Mouse (Mus musculus): ENCODE data around the gene Lpp. TPM values are rescaled to one million over a fixed set of nuclear protein-coding genes. Genes with fewer than 3 reads are reported as not detected.

Gene Lpp
- polyA plus RNA-seq, 1 experiment from 2014 or later, result 4.8 TPM

DNA sequence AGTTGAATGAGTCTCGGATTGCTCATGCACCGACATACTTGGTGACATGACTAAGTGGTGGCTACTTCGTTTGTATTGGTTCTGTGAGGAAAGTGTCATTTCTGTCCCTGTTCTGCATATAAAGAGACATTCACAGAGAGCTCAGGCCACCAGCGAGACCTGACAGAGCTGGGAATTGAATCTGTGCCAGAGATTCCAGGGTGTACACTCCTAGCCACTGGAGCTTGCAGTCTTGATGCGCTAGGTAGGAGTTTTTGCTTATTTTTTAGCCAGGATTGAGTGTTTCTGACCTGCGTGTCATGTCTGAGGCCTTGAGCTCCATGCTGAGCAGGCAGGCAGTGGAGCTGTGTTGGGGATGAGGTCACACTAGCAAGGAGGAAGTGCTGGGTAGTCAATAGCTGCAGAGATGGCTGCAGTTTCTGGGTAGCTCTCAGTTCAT lies 41.8 kb downstream of the Lpp start:
- no peaks in the 10 kb centered on the region for H3K9me3 ChIP-seq (replicated peaks; ENCODE audit: control insufficient read depth, low read length)
- DNase-seq (ENCODE audit: low spot score), result peak; percentile 45
- ATAC-seq, result peak; percentile 27; the same call in 1 of the 2 replicates
- 55% methylated on average over 6 of the region's 6 CpGs for WGBS
- peaks cover 17% of the 10 kb centered on the region for H3K4me1 ChIP-seq (ENCODE audit: control insufficient read depth, insufficient read depth, low read length)
- no peak overlapping the region for H3K9ac ChIP-seq (ENCODE audit: low read length)
- no peak overlapping the region for H3K4me2 ChIP-seq (ENCODE audit: low read length)
- H3K27me3 ChIP-seq (replicated peaks; ENCODE audit: control insufficient read depth, insufficient read depth, low read length), result no peaks in the 10 kb centered on the region
- H3K27ac ChIP-seq (ENCODE audit: low read depth, low read length), result no peak overlapping the region
- no peaks in the 10 kb centered on the region for H3K36me3 ChIP-seq (ENCODE audit: control insufficient read depth, insufficient read depth, low read length)
- H3K4me3 ChIP-seq (ENCODE audit: low read depth, low read length), result no peak overlapping the region

DNA sequence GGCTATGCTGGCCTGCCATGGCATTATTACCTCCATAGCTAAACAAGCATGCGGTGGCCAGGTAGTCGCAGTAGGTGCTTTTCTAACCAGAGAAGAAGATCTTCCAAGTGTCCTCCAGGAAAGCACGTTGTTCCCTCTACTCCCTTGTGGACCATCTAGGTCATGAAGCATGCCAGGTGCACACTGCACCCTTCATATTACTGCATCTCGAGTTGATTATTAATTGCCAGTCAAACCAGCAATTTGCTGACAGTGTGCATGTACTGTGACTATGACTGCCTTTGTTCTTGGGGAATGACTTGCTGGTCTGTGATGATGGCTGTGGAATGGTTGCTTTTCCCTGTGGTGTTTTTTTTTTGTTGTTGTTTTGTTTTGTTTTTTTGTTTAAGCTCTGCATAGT lies 45.1 kb downstream of the Lpp start:
- peaks cover 25% of the 10 kb centered on the region for H3K4me1 ChIP-seq (ENCODE audit: control insufficient read depth, insufficient read depth, low read length)
- no peak for ATAC-seq

DNA sequence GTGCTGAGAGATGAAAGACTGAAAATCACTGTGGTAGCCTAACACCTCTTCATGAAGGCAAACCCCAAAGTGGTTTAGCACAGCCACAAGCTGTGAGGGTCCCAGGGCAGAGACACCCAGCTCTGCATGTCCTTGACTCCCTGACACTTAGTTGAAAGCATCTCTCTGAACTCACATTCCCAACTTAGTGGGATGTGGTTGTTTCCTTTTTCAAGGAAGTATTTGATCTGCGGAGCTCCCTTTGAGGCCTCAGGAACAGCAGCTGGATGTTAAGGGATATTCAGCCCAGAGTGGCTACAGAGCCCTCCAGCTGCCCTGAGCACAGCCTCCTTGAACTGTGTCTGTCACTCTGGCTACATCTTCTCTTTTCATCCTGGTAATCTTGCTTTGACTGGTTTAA lies 48.0 kb downstream of the Lpp start:
- 67% methylated on average over 1 of the region's 1 CpGs for WGBS
- Histone ChIP-seq H3K4me3 (ENCODE audit: low read depth, low read length) (no peak overlapping the region), H3K9me3 (replicated peaks; ENCODE audit: control insufficient read depth, low read length) (no peaks in the 10 kb centered on the region), H3K4me2 (ENCODE audit: low read length) (no peak overlapping the region), H3K4me1 (ENCODE audit: control insufficient read depth, insufficient read depth, low read length) (peaks cover 12% of the 10 kb centered on the region; the same call in 1 of the 2 replicates), H3K27ac (ENCODE audit: low read depth, low read length) (no peak overlapping the region), H3K27me3 (replicated peaks; ENCODE audit: control insufficient read depth, insufficient read depth, low read length) (no peaks in the 10 kb centered on the region), H3K36me3 (ENCODE audit: control insufficient read depth, insufficient read depth, low read length) (no peaks in the 10 kb centered on the region), H3K9ac (ENCODE audit: low read length) (no peak overlapping the region)
- DNase-seq (ENCODE audit: low spot score) (no peak), ATAC-seq (peak; percentile 27; the same call in 1 of the 2 replicates)

More for the DNA sequence above, 45.1 kb downstream of the Lpp start:
- H3K4me3 ChIP-seq (ENCODE audit: low read depth, low read length), result no peak overlapping the region
- no peak overlapping the region for H3K27ac ChIP-seq (ENCODE audit: low read depth, low read length)
- no peaks in the 10 kb centered on the region for H3K9me3 ChIP-seq (replicated peaks; ENCODE audit: control insufficient read depth, low read length)
- 86% methylated on average over 4 of the region's 4 CpGs for WGBS
- no peak for DNase-seq (ENCODE audit: low spot score)
- no peak overlapping the region for H3K9ac ChIP-seq (ENCODE audit: low read length)
- H3K27me3 ChIP-seq (replicated peaks; ENCODE audit: control insufficient read depth, insufficient read depth, low read length), result no peaks in the 10 kb centered on the region
- no peak overlapping the region for H3K4me2 ChIP-seq (ENCODE audit: low read length)
- no peaks in the 10 kb centered on the region for H3K36me3 ChIP-seq (ENCODE audit: control insufficient read depth, insufficient read depth, low read length)

DNA sequence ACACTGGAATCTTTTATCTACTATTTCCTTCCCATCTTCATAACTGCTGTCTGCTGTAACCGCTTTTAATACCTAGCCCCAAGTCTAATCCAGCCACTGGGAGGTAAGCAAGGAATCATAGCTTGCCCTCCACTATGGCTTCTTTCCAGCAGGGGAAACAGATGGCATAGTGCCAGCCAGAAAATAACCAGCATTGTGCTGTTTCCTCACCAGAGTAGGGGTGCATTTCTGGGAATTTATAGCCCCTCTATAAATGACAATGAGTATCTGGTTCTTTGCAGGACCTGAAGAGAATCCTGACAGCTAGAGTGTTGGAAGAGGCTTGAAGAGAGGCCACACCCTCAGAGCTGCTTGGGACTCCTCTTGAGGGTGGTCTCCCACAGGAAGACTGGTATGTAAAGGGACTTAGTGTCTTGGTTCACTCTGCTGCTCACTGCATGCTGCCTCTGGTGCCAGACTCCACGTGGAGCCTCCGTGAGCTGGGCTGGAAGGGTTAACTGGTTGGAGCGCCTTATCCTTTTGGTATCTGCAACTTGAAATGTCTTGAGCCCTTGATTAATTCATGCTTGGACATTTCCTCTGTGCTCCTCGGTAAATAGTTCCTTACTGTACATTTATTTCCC lies 49.3 kb downstream of the Lpp start:
- peaks cover 10% of the 10 kb centered on the region; the same call in 1 of the 2 replicates for H3K4me1 ChIP-seq (ENCODE audit: control insufficient read depth, insufficient read depth, low read length)
- WGBS, result 60% methylated on average over 5 of the region's 5 CpGs
- ATAC-seq (0 out of 2 replicates have a peak, but pooled peaks have one; percentile 27), DNase-seq (ENCODE audit: low spot score) (peak; percentile 34)
- H3K27me3 ChIP-seq (replicated peaks; ENCODE audit: control insufficient read depth, insufficient read depth, low read length), result no peaks in the 10 kb centered on the region
- H3K36me3 ChIP-seq (ENCODE audit: control insufficient read depth, insufficient read depth, low read length), result no peaks in the 10 kb centered on the region
- no peak overlapping the region for H3K9ac ChIP-seq (ENCODE audit: low read length)
- no peak overlapping the region for H3K4me2 ChIP-seq (ENCODE audit: low read length)
- H3K9me3 ChIP-seq (replicated peaks; ENCODE audit: control insufficient read depth, low read length), result no peaks in the 10 kb centered on the region
- H3K4me3 ChIP-seq (ENCODE audit: low read depth, low read length), result no peak overlapping the region
- no peak overlapping the region for H3K27ac ChIP-seq (ENCODE audit: low read depth, low read length)

DNA sequence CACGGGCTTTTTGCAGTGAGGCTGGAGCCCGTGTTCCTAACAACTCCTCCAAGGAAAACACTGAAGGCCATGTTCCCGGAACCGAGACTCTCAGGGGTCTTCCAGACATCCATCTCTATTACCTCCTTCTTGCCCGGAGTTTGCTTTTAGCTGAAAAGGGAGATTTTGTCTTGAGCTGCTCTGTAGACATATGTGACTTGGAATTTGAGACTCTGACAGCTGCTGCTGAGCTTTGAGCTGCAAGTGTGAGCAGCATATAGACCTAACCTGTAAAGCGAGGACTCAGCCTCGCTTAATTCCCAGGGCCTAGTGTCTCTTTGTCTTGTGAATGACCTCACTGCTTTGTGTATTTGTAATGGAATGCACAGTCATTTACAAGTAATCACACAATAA lies 49.8 kb downstream of the Lpp start:
- Histone ChIP-seq H3K27ac (ENCODE audit: low read depth, low read length) (no peak overlapping the region), H3K4me2 (ENCODE audit: low read length) (no peak overlapping the region), H3K27me3 (replicated peaks; ENCODE audit: control insufficient read depth, insufficient read depth, low read length) (no peaks in the 10 kb centered on the region), H3K9me3 (replicated peaks; ENCODE audit: control insufficient read depth, low read length) (no peaks in the 10 kb centered on the region), H3K4me1 (ENCODE audit: control insufficient read depth, insufficient read depth, low read length) (peaks cover 10% of the 10 kb centered on the region; the same call in 1 of the 2 replicates), H3K36me3 (ENCODE audit: control insufficient read depth, insufficient read depth, low read length) (no peaks in the 10 kb centered on the region), H3K4me3 (ENCODE audit: low read depth, low read length) (no peak overlapping the region), H3K9ac (ENCODE audit: low read length) (no peak overlapping the region)
- ATAC-seq (no peak), DNase-seq (ENCODE audit: low spot score) (no peak)
- 29% methylated on average over 7 of the region's 7 CpGs for WGBS

DNA sequence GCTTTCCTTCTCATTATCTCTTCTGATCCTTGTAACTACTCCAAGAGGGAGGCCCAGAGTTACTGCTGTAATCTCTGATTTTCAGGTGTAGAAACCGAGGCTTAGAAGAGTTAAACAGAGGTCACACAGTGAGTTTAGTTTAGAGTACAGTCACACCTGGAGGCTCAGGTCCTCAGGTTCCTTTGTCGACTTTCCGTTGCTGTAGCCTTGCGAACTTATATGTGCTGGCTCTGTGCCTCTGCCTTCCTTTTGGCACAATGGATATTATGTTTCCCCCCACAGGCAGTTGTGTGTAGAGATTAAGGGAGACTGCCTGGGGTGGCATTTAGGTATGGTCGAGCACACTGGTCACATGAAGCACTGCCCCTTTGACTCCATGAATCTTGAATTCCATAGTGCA lies 50.2 kb downstream of the Lpp start:
- no peaks in the 10 kb centered on the region for H3K27me3 ChIP-seq (replicated peaks; ENCODE audit: control insufficient read depth, insufficient read depth, low read length)
- H3K4me3 ChIP-seq (ENCODE audit: low read depth, low read length), result no peak overlapping the region
- no peaks in the 10 kb centered on the region for H3K36me3 ChIP-seq (ENCODE audit: control insufficient read depth, insufficient read depth, low read length)
- DNase-seq (ENCODE audit: low spot score) (no peak), ATAC-seq (no peak)
- no peak overlapping the region for H3K9ac ChIP-seq (ENCODE audit: low read length)
- no peaks in the 10 kb centered on the region for H3K9me3 ChIP-seq (replicated peaks; ENCODE audit: control insufficient read depth, low read length)
- H3K4me2 ChIP-seq (ENCODE audit: low read length), result no peak overlapping the region
- H3K4me1 ChIP-seq (ENCODE audit: control insufficient read depth, insufficient read depth, low read length), result peaks cover 10% of the 10 kb centered on the region; the same call in 1 of the 2 replicates
- H3K27ac ChIP-seq (ENCODE audit: low read depth, low read length), result no peak overlapping the region
- 27% methylated on average over 5 of the region's 5 CpGs for WGBS

DNA sequence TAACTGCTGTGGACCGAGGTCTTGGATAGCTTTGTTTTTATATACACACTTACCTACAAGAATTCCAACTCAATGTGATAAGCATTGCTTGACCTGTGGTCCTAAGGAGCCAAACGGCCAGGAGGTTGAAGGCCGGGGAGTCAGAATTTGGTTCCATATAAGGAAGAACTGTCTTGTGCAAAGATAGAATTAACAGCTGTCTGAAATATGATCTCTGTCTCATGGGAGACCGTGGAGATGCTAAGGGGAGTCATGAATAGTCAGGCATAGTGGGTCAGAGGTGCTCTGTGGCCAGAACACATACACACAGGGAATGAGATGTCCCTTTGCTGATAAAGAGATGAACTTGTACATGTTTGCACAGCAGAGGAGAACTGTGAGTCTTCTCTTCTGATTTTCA lies 51.5 kb downstream of the Lpp start:
- peaks cover 14% of the 10 kb centered on the region; the same call in 1 of the 2 replicates for H3K4me1 ChIP-seq (ENCODE audit: control insufficient read depth, insufficient read depth, low read length)
- H3K27ac ChIP-seq (ENCODE audit: low read depth, low read length), result no peak overlapping the region
- H3K9ac ChIP-seq (ENCODE audit: low read length), result no peak overlapping the region
- H3K27me3 ChIP-seq (replicated peaks; ENCODE audit: control insufficient read depth, insufficient read depth, low read length), result no peaks in the 10 kb centered on the region
- no peak overlapping the region for H3K4me2 ChIP-seq (ENCODE audit: low read length)
- no peak for ATAC-seq
- no peaks in the 10 kb centered on the region for H3K9me3 ChIP-seq (replicated peaks; ENCODE audit: control insufficient read depth, low read length)
- no peak overlapping the region for H3K4me3 ChIP-seq (ENCODE audit: low read depth, low read length)
- WGBS, result 84% methylated on average over 4 of the region's 4 CpGs
- DNase-seq (ENCODE audit: low spot score), result no peak
- no peaks in the 10 kb centered on the region for H3K36me3 ChIP-seq (ENCODE audit: control insufficient read depth, insufficient read depth, low read length)

DNA sequence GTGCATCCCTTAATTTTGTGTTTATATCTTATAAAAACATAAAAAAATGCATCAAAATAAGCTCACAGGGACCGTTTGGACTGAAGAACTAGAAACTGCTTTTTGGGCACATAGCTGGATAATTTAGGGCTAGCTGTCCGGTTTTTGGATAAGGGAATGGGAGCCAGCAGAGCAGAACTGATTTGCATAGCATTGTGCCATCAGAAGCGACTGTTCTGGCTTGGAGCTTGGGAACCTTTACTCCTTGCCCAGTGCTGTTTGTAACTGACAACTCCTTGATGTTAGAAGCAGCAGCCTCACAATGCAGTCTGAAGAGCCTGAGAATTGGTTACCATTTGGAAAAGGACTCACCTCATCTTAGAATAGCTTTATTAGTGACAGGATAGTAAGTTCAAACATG lies 52.2 kb downstream of the Lpp start:
- H3K9me3 ChIP-seq (replicated peaks; ENCODE audit: control insufficient read depth, low read length), result no peaks in the 10 kb centered on the region
- H3K27me3 ChIP-seq (replicated peaks; ENCODE audit: control insufficient read depth, insufficient read depth, low read length), result no peaks in the 10 kb centered on the region
- H3K4me1 ChIP-seq (ENCODE audit: control insufficient read depth, insufficient read depth, low read length), result peaks cover 14% of the 10 kb centered on the region; the same call in 1 of the 2 replicates
- no peak overlapping the region for H3K4me2 ChIP-seq (ENCODE audit: low read length)
- no peak overlapping the region for H3K9ac ChIP-seq (ENCODE audit: low read length)
- DNase-seq (ENCODE audit: low spot score) (no peak), ATAC-seq (no peak)
- H3K27ac ChIP-seq (ENCODE audit: low read depth, low read length), result no peak overlapping the region
- no peak overlapping the region for H3K4me3 ChIP-seq (ENCODE audit: low read depth, low read length)
- no peaks in the 10 kb centered on the region for H3K36me3 ChIP-seq (ENCODE audit: control insufficient read depth, insufficient read depth, low read length)
- 53% methylated on average over 3 of the region's 3 CpGs for WGBS

DNA sequence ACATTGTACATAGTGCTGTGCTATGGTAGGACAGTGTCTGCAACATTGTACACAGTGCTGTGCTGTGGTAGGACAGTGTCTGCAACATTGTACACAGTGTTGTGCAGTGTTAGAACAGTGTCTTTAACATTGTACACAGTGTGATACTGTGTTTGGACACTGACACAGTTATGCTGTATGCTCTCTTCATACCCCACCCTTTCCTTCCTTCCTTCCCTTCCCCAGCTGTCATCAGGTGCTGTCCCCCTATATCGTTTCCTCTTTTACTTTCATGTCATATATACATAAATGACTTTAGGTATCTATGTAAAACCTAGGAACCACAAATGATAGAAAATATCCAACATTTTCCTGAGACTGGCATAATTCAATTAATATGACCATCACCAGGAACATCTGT lies 53.1 kb downstream of the Lpp start:
- no peaks in the 10 kb centered on the region for H3K27me3 ChIP-seq (replicated peaks; ENCODE audit: control insufficient read depth, insufficient read depth, low read length)
- ATAC-seq (no peak), DNase-seq (ENCODE audit: low spot score) (no peak)
- no peak overlapping the region for H3K4me2 ChIP-seq (ENCODE audit: low read length)
- no peaks in the 10 kb centered on the region for H3K9me3 ChIP-seq (replicated peaks; ENCODE audit: control insufficient read depth, low read length)
- H3K9ac ChIP-seq (ENCODE audit: low read length), result no peak overlapping the region
- H3K4me1 ChIP-seq (ENCODE audit: control insufficient read depth, insufficient read depth, low read length), result peaks cover 14% of the 10 kb centered on the region; the same call in 1 of the 2 replicates
- 84% methylated on average over 1 of the region's 1 CpGs for WGBS
- H3K27ac ChIP-seq (ENCODE audit: low read depth, low read length), result no peak overlapping the region
- no peak overlapping the region for H3K4me3 ChIP-seq (ENCODE audit: low read depth, low read length)
- H3K36me3 ChIP-seq (ENCODE audit: control insufficient read depth, insufficient read depth, low read length), result no peaks in the 10 kb centered on the region
